Mouse (Mus musculus) liver, embryonic 11.5 days (tissue): ENCODE results near the gene Rasa1. TPM values are rescaled to one million over a fixed set of nuclear protein-coding genes. Genes with fewer than 3 reads are reported as not detected.

Experiments
- ATAC-seq: fragments of 200-750 bp; cut with Nextera tagmentation; replicated peaks from 2 replicates; pipeline ENCODE4 v1.8.0; 2017; ENCODE audit warnings: moderate number of reproducible peaks, mild to moderate bottlenecking, moderate TSS enrichment, moderate library complexity; ENCODE audit not compliant: low FRiP score
- DNase-seq: peaks from one replicate; pipeline ENCODE4 v3.0.0-alpha.2; 2017; ENCODE audit warnings: low spot score
- H3K27ac ChIP-seq: fragments of 300-500 bp; sonication (generic); 2 replicates; pipeline ENCODE4 v1.5.1; 2014; ENCODE audit warnings: mild to moderate bottlenecking, low read depth, low read length, control low read depth
- H3K27me3 ChIP-seq: fragments of 300-500 bp; sonication (generic); replicated peaks from 2 replicates; pipeline ENCODE4 v1.6.1; 2014; ENCODE audit warnings: low read length, mixed read lengths; ENCODE audit not compliant: control insufficient read depth, insufficient read depth
- H3K36me3 ChIP-seq: fragments of 300-500 bp; sonication (generic); 2 replicates; pipeline ENCODE4 v1.6.1; 2014; ENCODE audit warnings: mild to moderate bottlenecking, low read length, moderate library complexity, mixed read lengths; ENCODE audit not compliant: control insufficient read depth, insufficient read depth
- H3K4me1 ChIP-seq: fragments of 300-500 bp; sonication (generic); replicated peaks from 2 replicates; pipeline ENCODE4 v1.6.1; 2014; ENCODE audit warnings: low read length, mixed read lengths; ENCODE audit not compliant: control insufficient read depth, insufficient read depth
- H3K4me2 ChIP-seq: fragments of 300-500 bp; sonication (generic); 2 replicates; pipeline ENCODE4 v1.6.1; 2014; ENCODE audit warnings: mild to moderate bottlenecking, control low read depth, moderate library complexity
- H3K4me3 ChIP-seq: fragments of 300-500 bp; sonication (generic); 2 replicates; pipeline ENCODE4 v1.5.1; 2014; ENCODE audit warnings: low read depth, low read length, control low read depth
- H3K9ac ChIP-seq: fragments of 300-500 bp; sonication (generic); 2 replicates; pipeline ENCODE4 v1.6.1; 2014; ENCODE audit warnings: low read depth, low read length, control low read depth
- H3K9me3 ChIP-seq: fragments of 300-500 bp; sonication (generic); 2 replicates; pipeline ENCODE4 v1.6.1; 2016; ENCODE audit warnings: low read length, inconsistent platforms, mixed read lengths; ENCODE audit not compliant: control insufficient read depth
- WGBS: fragments of 180-500 bp; shearing (Covaris S2); extraction: QIAGEN DNeasy Blood & Tissue Kit; methylation state at CpG from one replicate; pipeline ENCODE4 v1.1.7; 2014; 5-methylcytosine and 5-hydroxymethylcytosine counted together
- polyA plus RNA-seq: library from polyadenylated mRNA; unstranded; fragments of >200 nt; fragmentation: Nextera tagmentation; extraction: Ambion mirVana; gene quantifications from 2 replicates; pipeline ENCODE4 v1.2.1, GENCODE M21; 2014

Rasa1 gene
- polyA plus RNA-seq, 1 experiment from 2014 or later: 26.6 TPM

DNA sequence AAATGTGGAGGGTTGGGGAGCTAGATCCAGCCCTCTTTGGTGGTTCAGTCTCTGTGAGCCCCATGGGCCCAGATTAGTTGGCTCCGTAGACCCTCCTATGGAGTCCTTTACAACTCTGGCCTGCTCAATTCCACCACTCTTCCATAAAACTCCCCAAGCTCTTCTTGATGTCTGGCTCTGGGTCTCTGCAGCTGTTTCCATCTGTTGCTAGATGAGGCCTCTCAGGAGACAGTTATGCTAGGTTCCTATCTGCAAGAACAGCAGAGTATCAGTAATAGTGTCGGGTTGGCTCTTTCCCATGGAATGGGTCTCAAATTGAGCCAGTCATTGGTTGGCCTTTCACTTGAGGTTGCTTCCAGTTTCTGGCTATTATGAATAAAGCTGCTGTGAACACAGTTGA is 97.7 kb downstream of the Rasa1 start:
- H3K27me3 ChIP-seq: no peaks in the 10 kb centered on the region
- no peak overlapping the region for H3K9ac ChIP-seq
- WGBS: 90% methylated on average over 2 of the region's 2 CpGs
- H3K27ac ChIP-seq: no peak overlapping the region
- no peak overlapping the region for H3K4me3 ChIP-seq
- H3K9me3 ChIP-seq: no peaks in the 10 kb centered on the region
- H3K36me3 ChIP-seq: peaks cover 14% of the 10 kb centered on the region
- DNase-seq (no peak), ATAC-seq (no peak)
- H3K4me2 ChIP-seq: no peak overlapping the region
- no peaks in the 10 kb centered on the region; the same call in 1 of the 2 replicates for H3K4me1 ChIP-seq

DNA sequence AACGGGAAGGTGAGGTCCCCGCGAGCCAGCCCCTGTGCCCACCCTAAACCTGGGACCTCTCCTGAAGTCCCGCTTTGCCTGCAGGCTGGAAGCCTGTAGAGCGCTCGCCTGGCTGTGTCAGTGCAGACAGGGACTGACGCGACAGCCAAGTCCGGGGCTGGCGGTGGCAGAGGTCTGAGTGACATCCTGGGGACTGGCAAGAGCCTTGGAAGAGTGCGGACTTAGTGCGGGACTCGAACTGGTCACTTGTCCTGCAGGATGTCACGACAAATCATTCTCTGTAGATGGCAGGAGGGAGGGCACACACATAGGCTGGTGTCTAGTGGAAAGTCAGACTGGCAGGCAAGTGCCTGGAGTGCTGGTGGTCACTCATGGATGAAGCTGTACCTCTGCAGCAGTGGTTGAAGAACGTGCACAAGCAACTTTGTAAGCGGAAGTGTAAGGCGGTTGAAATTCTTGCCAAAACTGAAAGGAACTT is 99.2 kb downstream of the Rasa1 start:
- under 1% methylated on average over 17 of the region's 17 CpGs for WGBS
- ATAC-seq (peak; percentile 80), DNase-seq (peak; percentile 63)
- Histone ChIP-seq H3K9me3 (no peaks in the 10 kb centered on the region), H3K36me3 (peaks cover 14% of the 10 kb centered on the region), H3K9ac (peak overlapping the region; percentile 85), H3K4me3 (peak overlapping the region; percentile 94), H3K27ac (peak overlapping the region; percentile 77), H3K27me3 (no peaks in the 10 kb centered on the region), H3K4me2 (peak overlapping the region; percentile 73), H3K4me1 (no peaks in the 10 kb centered on the region; the same call in 1 of the 2 replicates)

DNA sequence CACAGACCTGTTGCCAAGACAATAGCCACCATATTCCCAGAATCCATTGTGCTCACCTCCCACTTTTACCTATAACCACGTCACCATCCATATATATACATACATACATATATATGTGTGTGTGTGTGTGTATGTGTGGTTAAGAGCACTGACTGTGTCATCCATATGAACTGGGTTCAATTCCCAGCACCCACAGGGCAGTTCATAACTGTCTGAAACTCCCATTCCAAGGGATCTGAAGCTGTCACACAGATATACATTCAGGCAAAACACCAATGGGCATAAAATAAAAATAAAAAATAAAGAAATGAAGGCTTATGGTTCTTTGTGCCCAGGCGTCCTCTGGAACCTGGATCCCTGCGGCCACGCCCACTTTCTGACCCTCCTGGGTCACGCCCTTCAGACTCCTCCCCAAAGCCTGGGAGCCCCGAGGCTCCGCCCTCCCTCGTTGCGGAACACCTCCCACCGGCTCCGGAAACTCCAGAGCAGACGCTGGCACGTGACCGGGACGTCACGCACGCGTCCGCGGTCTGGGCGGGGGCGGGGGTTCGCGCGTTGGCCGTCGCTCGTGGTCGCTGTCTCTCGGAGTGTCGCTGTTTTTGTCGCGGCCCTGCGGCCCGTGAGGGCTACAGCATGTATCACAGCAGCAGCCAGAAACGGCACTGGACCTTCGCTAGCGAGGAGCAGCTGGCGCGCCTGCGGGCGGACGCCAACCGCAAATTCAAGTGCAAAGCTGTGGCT is 99.9 kb downstream of the Rasa1 start, which contains the start of gene Ccnh:
Ccnh (plus strand) TSS at position 506 of the 741 bp plus-strand sequence.
- peak within 1 kb of the TSS; percentile 73 for H3K4me2 ChIP-seq
- H3K36me3 ChIP-seq: peaks cover 14% of the 10 kb centered on the region
- ATAC-seq: peak; percentile 97
- H3K9me3 ChIP-seq: no peaks in the 10 kb centered on the region
- 1% methylated on average over 44 of the region's 44 CpGs for WGBS
- H3K9ac ChIP-seq: peak within 1 kb of the TSS; percentile 85
- no peaks in the 10 kb centered on the region; the same call in 1 of the 2 replicates for H3K4me1 ChIP-seq
- peak; percentile 85 for DNase-seq
- H3K4me3 ChIP-seq: peak within 1 kb of the TSS; percentile 94
- H3K27ac ChIP-seq: peak within 1 kb of the TSS; percentile 77
- no peaks in the 10 kb centered on the region for H3K27me3 ChIP-seq

Other genes starting within 250 kb of the Rasa1 start
- gene Ccnh, start 99.7 kb downstream of the Rasa1 start, polyA plus RNA-seq: 109 and 119 TPM in 2 replicates